Mouse (Mus musculus) intestine, postnatal 0 days (tissue): Measurements from ENCODE around the gene Vnn1. TPM values are rescaled to one million over a fixed set of nuclear protein-coding genes. Genes with fewer than 3 reads are reported as not detected.

Experiments used
- ATAC-seq: fragments of 200-750 bp; cut with Nextera tagmentation; 2 replicates; pipeline ENCODE4 v1.8.0; 2017; ENCODE audit warnings: mild to moderate bottlenecking, moderate TSS enrichment, moderate library complexity
- H3K27ac ChIP-seq: fragments of 300-500 bp; sonication (generic); 2 replicates; pipeline ENCODE4 v1.5.1; 2014; ENCODE audit warnings: mild to moderate bottlenecking, low read depth, low read length, moderate library complexity
- H3K27me3 ChIP-seq: fragments of 300-500 bp; sonication (generic); replicated peaks from 2 replicates; pipeline ENCODE4 v1.6.1; 2014; ENCODE audit warnings: low read length, mixed read lengths; ENCODE audit not compliant: control insufficient read depth, insufficient read depth
- H3K36me3 ChIP-seq: fragments of 300-500 bp; sonication (generic); 2 replicates; pipeline ENCODE4 v1.6.1; 2014; ENCODE audit warnings: mild to moderate bottlenecking, moderate library complexity; ENCODE audit not compliant: control insufficient read depth, insufficient read depth
- H3K4me1 ChIP-seq: fragments of 300-500 bp; sonication (generic); replicated peaks from 2 replicates; pipeline ENCODE4 v1.6.1; 2014; ENCODE audit warnings: antibody characterized with exemption, low read length, mixed read lengths; ENCODE audit not compliant: control insufficient read depth, insufficient read depth
- H3K4me2 ChIP-seq: fragments of 300-500 bp; sonication (generic); replicated peaks from 2 replicates; pipeline ENCODE4 v1.6.1; 2014; ENCODE audit warnings: low read depth, mild to moderate bottlenecking, moderate library complexity
- H3K4me3 ChIP-seq: fragments of 300-500 bp; sonication (generic); 2 replicates; pipeline ENCODE4 v1.5.1; 2014; ENCODE audit warnings: low read depth, low read length
- H3K9ac ChIP-seq: fragments of 300-500 bp; sonication (generic); 2 replicates; pipeline ENCODE4 v1.6.1; 2014; ENCODE audit warnings: mild to moderate bottlenecking, low read depth, low read length
- H3K9me3 ChIP-seq: fragments of 300-500 bp; sonication (generic); 2 replicates; pipeline ENCODE4 v1.6.1; 2016; ENCODE audit warnings: mixed run types; ENCODE audit not compliant: control insufficient read depth
- CTCF ChIP-seq: sonication (generic); IDR thresholded peaks from 2 replicates; pipeline ENCODE4 v1.5.1; 2016; ENCODE audit warnings: low read depth, mild to moderate bottlenecking, control low read depth, antibody characterized with exemption, moderate library complexity
- WGBS: fragments of 180-500 bp; shearing (Covaris S2); extraction: QIAGEN DNeasy Blood & Tissue Kit; methylation state at CpG from one replicate; pipeline ENCODE4 v1.1.7; 2014; 5-methylcytosine and 5-hydroxymethylcytosine counted together
- polyA plus RNA-seq: library from polyadenylated mRNA; unstranded; fragments of >200 nt; fragmentation: Nextera tagmentation; extraction: Ambion mirVana; gene quantifications from 2 replicates; pipeline ENCODE4 v1.2.1, GENCODE M21; 2015

Gene Vnn1
- polyA plus RNA-seq, 1 experiment from 2014 or later, result 7.4 TPM

GRCm38 (mm10) chr10:23923941-23924340 is 29.5 kb downstream of the Vnn1 start:
- H3K4me2 ChIP-seq, result no peak overlapping the region
- TF ChIP-seq CTCF, result no peak
- no peak overlapping the region for H3K27ac ChIP-seq
- H3K36me3 ChIP-seq, result no peaks in the 10 kb centered on the region
- 84% methylated on average over 2 of the region's 2 CpGs for WGBS
- H3K9me3 ChIP-seq, result no peaks in the 10 kb centered on the region
- H3K9ac ChIP-seq, result no peak overlapping the region
- H3K4me1 ChIP-seq, result no peaks in the 10 kb centered on the region
- ATAC-seq, result no peak
- no peak overlapping the region for H3K4me3 ChIP-seq
- H3K27me3 ChIP-seq, result no peaks in the 10 kb centered on the region

DNA sequence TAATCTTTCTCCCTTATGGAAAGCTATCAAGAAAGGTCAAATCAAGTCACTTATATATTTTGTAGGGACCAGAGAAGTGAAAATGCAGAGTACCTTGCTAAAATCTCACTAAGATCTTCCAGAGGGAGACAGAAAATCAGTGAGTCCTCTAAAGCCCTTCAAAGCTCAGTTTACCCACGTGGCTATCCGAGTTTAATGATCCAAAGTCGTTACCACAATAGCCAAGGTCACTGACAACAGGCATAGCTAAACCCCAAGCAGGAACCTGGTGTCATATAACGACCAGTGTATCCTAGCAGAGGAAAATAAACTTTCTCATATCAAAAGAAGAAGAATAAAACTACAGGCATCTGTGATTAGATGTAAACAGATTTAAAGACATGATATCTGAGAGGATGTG is 43.1 kb downstream of the Vnn1 start:
- TF ChIP-seq CTCF, result no peak
- Histone ChIP-seq H3K4me3 (no peak overlapping the region), H3K27me3 (no peaks in the 10 kb centered on the region), H3K9me3 (no peaks in the 10 kb centered on the region), H3K4me2 (no peak overlapping the region), H3K36me3 (no peaks in the 10 kb centered on the region), H3K27ac (no peak overlapping the region), H3K9ac (no peak overlapping the region), H3K4me1 (no peaks in the 10 kb centered on the region)
- ATAC-seq, result no peak
- 36% methylated on average over 4 of the region's 4 CpGs for WGBS

GRCm38 (mm10) chr10:23938312-23938711 is 43.8 kb downstream of the Vnn1 start, which contains the start of gene Taar2:
Gene Taar2, plus strand, starts transcription at chr10:23938572.
- no peaks in the 10 kb centered on the region for H3K4me1 ChIP-seq
- no peak within 1 kb of the TSS for H3K27ac ChIP-seq
- WGBS, result 52% methylated on average over 6 of the region's 6 CpGs
- no peaks in the 10 kb centered on the region for H3K36me3 ChIP-seq
- no peaks in the 10 kb centered on the region for H3K27me3 ChIP-seq
- no peak within 1 kb of the TSS for H3K4me2 ChIP-seq
- H3K9me3 ChIP-seq, result no peaks in the 10 kb centered on the region
- H3K9ac ChIP-seq, result no peak within 1 kb of the TSS
- no peak within 1 kb of the TSS for H3K4me3 ChIP-seq
- ATAC-seq, result no peak
- no peak for TF ChIP-seq CTCF

DNA sequence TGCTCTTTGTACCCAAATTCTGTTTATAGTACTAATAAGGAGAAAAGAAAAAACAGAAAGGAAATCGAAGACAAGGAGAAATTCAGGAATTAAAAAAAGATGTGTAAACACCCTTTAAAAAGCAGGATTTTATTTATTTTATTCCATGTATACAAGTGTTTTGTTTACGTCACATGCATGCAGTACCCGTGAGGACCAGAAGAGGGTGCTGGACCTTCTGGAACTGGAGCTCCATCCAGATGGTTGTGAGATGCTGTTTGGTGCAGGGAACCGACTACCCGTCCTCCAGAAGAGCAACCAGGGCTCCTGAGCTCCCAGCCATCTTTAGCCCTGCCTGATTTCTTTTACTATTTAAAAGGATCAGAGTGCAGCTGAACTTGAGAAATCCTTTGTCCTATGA is 48.0 kb downstream of the Vnn1 start:
- 83% methylated on average over 5 of the region's 5 CpGs for WGBS
- no peaks in the 10 kb centered on the region for H3K27me3 ChIP-seq

GRCm38 (mm10) chr10:23948026-23948425 is 53.5 kb downstream of the Vnn1 start:
- Histone ChIP-seq H3K9ac (no peak overlapping the region), H3K27ac (no peak overlapping the region), H3K36me3 (no peaks in the 10 kb centered on the region), H3K4me2 (no peak overlapping the region), H3K27me3 (no peaks in the 10 kb centered on the region), H3K9me3 (no peaks in the 10 kb centered on the region), H3K4me1 (no peaks in the 10 kb centered on the region), H3K4me3 (no peak overlapping the region)
- WGBS, result 53% methylated on average over 7 of the region's 7 CpGs
- no peak for ATAC-seq
- no peak for TF ChIP-seq CTCF

More for the DNA sequence above, 48.0 kb downstream of the Vnn1 start:
- Histone ChIP-seq H3K4me1 (no peaks in the 10 kb centered on the region), H3K9ac (no peak overlapping the region), H3K4me3 (no peak overlapping the region), H3K27ac (no peak overlapping the region), H3K36me3 (no peaks in the 10 kb centered on the region), H3K9me3 (no peaks in the 10 kb centered on the region), H3K4me2 (no peak overlapping the region)
- TF ChIP-seq CTCF, result peak; percentile 55
- no peak for ATAC-seq

DNA sequence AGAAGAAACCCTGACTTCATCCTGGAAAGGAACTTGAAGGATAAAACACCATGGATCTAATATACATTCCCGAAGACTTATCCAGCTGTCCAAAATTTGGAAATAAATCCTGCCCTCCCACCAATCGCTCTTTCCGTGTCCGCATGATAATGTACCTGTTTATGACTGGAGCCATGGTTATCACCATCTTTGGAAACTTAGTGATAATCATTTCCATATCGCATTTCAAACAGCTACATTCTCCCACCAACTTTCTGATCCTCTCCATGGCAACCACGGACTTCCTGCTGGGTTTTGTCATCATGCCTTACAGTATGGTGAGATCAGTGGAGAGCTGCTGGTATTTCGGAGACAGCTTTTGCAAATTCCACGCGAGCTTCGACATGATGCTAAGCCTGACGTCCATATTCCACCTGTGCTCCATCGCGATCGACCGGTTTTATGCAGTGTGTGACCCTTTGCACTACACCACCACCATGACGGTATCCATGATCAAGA is 55.1 kb downstream of the Vnn1 start, which contains the start of gene Taar3:
Gene Taar3, plus strand, starts transcription at position 51 of the 498 bp plus-strand sequence.
- no peak within 1 kb of the TSS for H3K4me2 ChIP-seq
- TF ChIP-seq CTCF, result no peak
- H3K9ac ChIP-seq, result no peak within 1 kb of the TSS
- no peak within 1 kb of the TSS for H3K27ac ChIP-seq
- H3K9me3 ChIP-seq, result no peaks in the 10 kb centered on the region
- 90% methylated on average over 16 of the region's 16 CpGs for WGBS
- no peaks in the 10 kb centered on the region for H3K4me1 ChIP-seq
- no peaks in the 10 kb centered on the region for H3K36me3 ChIP-seq
- no peak for ATAC-seq
- no peaks in the 10 kb centered on the region for H3K27me3 ChIP-seq
- no peak within 1 kb of the TSS for H3K4me3 ChIP-seq

DNA sequence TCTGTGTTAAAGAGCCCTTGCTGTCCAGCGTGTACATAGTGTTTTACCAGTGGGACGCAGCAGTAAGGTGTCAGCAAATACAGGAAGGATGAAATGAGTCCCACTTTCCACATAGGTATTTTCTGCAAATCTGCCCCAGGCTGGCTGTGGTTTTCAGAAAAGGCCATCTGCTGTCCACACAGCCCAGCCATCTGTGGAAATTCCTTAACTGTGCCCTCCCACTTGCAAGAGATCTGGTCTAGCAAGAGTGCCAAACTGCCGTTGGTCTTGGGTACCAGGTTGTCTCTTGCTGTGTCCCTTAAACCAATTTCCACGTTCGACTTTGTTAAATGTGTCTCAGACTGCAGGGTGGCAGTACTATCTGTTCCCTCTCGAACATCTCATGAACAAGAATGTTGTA is 57.2 kb downstream of the Vnn1 start:
- Histone ChIP-seq H3K9ac (no peak overlapping the region), H3K4me3 (no peak overlapping the region), H3K27ac (no peak overlapping the region), H3K36me3 (no peaks in the 10 kb centered on the region), H3K4me1 (no peaks in the 10 kb centered on the region), H3K9me3 (no peaks in the 10 kb centered on the region), H3K27me3 (no peaks in the 10 kb centered on the region), H3K4me2 (no peak overlapping the region)
- TF ChIP-seq CTCF, result no peak
- no peak for ATAC-seq
- WGBS, result 84% methylated on average over 6 of the region's 6 CpGs

Other genes starting within 250 kb of the Vnn1 start
- gene Rps12, start 107.4 kb upstream of the Vnn1 start, polyA plus RNA-seq, result 144 and 151 TPM in 2 replicates
- 12.9 and 14.0 TPM in 2 replicates for gene Slc18b1, start 97.7 kb upstream of the Vnn1 start, polyA plus RNA-seq
- 0.10 TPM in 1 of 2 replicates, not detected in the other for gene Vnn3, start 43.2 kb upstream of the Vnn1 start, polyA plus RNA-seq
- gene Taar1, start 25.7 kb downstream of the Vnn1 start, polyA plus RNA-seq, result not detected in 2 replicates
- gene Taar2, start 43.9 kb downstream of the Vnn1 start, polyA plus RNA-seq, result not detected in 2 replicates
- not detected in 2 replicates for gene Taar3, start 54.9 kb downstream of the Vnn1 start, polyA plus RNA-seq
- not detected in 2 replicates for gene Taar4, start 65.8 kb downstream of the Vnn1 start, polyA plus RNA-seq
- gene Taar5, start 76.0 kb downstream of the Vnn1 start, polyA plus RNA-seq, result not detected in 2 replicates
- gene Taar6, start 91.0 kb downstream of the Vnn1 start, polyA plus RNA-seq, result not detected in 2 replicates
- not detected in 2 replicates for gene Taar7a, start 98.8 kb downstream of the Vnn1 start, polyA plus RNA-seq
- gene Taar7b, start 105.3 kb downstream of the Vnn1 start, polyA plus RNA-seq, result not detected in 2 replicates
- gene Taar7d, start 132.5 kb downstream of the Vnn1 start, polyA plus RNA-seq, result not detected in 2 replicates
- gene Taar7e, start 142.9 kb downstream of the Vnn1 start, polyA plus RNA-seq, result not detected in 2 replicates
- not detected in 2 replicates for gene Taar7f, start 154.8 kb downstream of the Vnn1 start, polyA plus RNA-seq
- not detected in 2 replicates for gene Taar8a, start 181.8 kb downstream of the Vnn1 start, polyA plus RNA-seq
- not detected in 2 replicates for gene Taar8b, start 197.6 kb downstream of the Vnn1 start, polyA plus RNA-seq
- not detected in 2 replicates for gene Taar8c, start 207.2 kb downstream of the Vnn1 start, polyA plus RNA-seq
- gene Taar9, start 214.8 kb downstream of the Vnn1 start, polyA plus RNA-seq, result not detected in 2 replicates